Mouse (Mus musculus): ENCODE results near the gene Ldb1.

GRCm38 (mm10) chr19:46026567-46026966 is 18.4 kb downstream of the Ldb1 start:
- TF ChIP-seq CTCF (IDR thresholded peaks at IDR 0.05; ENCODE audit: borderline replicate concordance, control insufficient read depth, extremely low read depth, insufficient read depth, low read length, poor library complexity) (no peak), POLR2A (IDR thresholded peaks at IDR 0.05; ENCODE audit: control insufficient read depth, extremely low read depth, insufficient read depth, low read length, poor library complexity) (no peak)

Measured in thymus, adult 2 months (tissue).